Mouse (Mus musculus) liver, postnatal 0 days (tissue): ENCODE data around the gene Ube4b. TPM values are rescaled to one million over a fixed set of nuclear protein-coding genes. Genes with fewer than 3 reads are reported as not detected.

Source experiments
- ATAC-seq: fragments of 200-750 bp; cut with Nextera tagmentation; 2 replicates; pipeline ENCODE4 v1.8.0; 2017; ENCODE audit warnings: mild to moderate bottlenecking, moderate library complexity
- DNase-seq: peaks from one replicate; pipeline ENCODE4 v3.0.0-alpha.2; 2016
- H3K27ac ChIP-seq: fragments of 300-500 bp; sonication (generic); 2 replicates; pipeline ENCODE4 v1.5.1; 2014; ENCODE audit warnings: antibody characterized with exemption, moderate library complexity, mild to moderate bottlenecking, low read depth
- H3K27me3 ChIP-seq: fragments of 300-500 bp; sonication (generic); 2 replicates; pipeline ENCODE4 v1.6.1; 2014; ENCODE audit warnings: low read length, control low read depth, mixed read lengths; ENCODE audit not compliant: insufficient read depth
- H3K36me3 ChIP-seq: fragments of 300-500 bp; sonication (generic); replicated peaks from 2 replicates; pipeline ENCODE4 v1.6.1; 2014; ENCODE audit warnings: mild to moderate bottlenecking, control low read depth, low read length, moderate library complexity, mixed read lengths; ENCODE audit not compliant: insufficient read depth
- H3K4me1 ChIP-seq: fragments of 300-500 bp; sonication (generic); 2 replicates; pipeline ENCODE4 v1.6.1; 2014; ENCODE audit warnings: antibody characterized with exemption, mild to moderate bottlenecking, control low read depth; ENCODE audit not compliant: insufficient read depth
- H3K4me2 ChIP-seq: fragments of 300-500 bp; sonication (generic); 2 replicates; pipeline ENCODE4 v1.6.1; 2014; ENCODE audit warnings: low read depth, mild to moderate bottlenecking, low read length, moderate library complexity, mixed read lengths
- H3K4me3 ChIP-seq: fragments of 300-500 bp; sonication (generic); 2 replicates; pipeline ENCODE4 v1.5.1; 2014; ENCODE audit warnings: low read depth, low read length
- H3K9ac ChIP-seq: fragments of 300-500 bp; sonication (generic); replicated peaks from 2 replicates; pipeline ENCODE4 v1.6.1; 2014; ENCODE audit warnings: mild to moderate bottlenecking, moderate library complexity
- H3K9me3 ChIP-seq: fragments of 300-500 bp; sonication (generic); 2 replicates; pipeline ENCODE4 v1.6.1; 2016; ENCODE audit warnings: mild to moderate bottlenecking, control low read depth, low read length, mixed read lengths
- CTCF ChIP-seq: sonication (generic); IDR thresholded peaks from 2 replicates; pipeline ENCODE4 v1.5.1; 2016; ENCODE audit warnings: antibody characterized with exemption, low read depth
- EP300 ChIP-seq: IDR thresholded peaks from 2 replicates; pipeline ENCODE4 v1.6.1; 2016; ENCODE audit warnings: antibody characterized with exemption, low read depth, mild to moderate bottlenecking
- WGBS: fragments of 180-500 bp; shearing (Covaris S2); extraction: QIAGEN DNeasy Blood & Tissue Kit; methylation state at CpG from one replicate; pipeline ENCODE4 v1.1.7; 2014; ENCODE audit not compliant: insufficient replicate concordance; 5-methylcytosine and 5-hydroxymethylcytosine counted together
- polyA plus RNA-seq: library from polyadenylated mRNA; unstranded; fragments of >200 nt; fragmentation: Nextera tagmentation; extraction: Ambion mirVana; gene quantifications from 2 replicates; pipeline ENCODE4 v1.2.1, GENCODE M21; 2015

Ube4b gene
- polyA plus RNA-seq, 1 experiment from 2014 or later, result 11.9 TPM

GRCm38 (mm10) chr4:149364896-149365295 is 61.7 kb downstream of the Ube4b start:
- Histone ChIP-seq H3K9me3 (no peaks in the 10 kb centered on the region), H3K27me3 (no peaks in the 10 kb centered on the region), H3K4me1 (no peaks in the 10 kb centered on the region), H3K36me3 (peaks cover 71% of the 10 kb centered on the region), H3K9ac (no peak overlapping the region), H3K4me3 (no peak overlapping the region), H3K4me2 (no peak overlapping the region), H3K27ac (no peak overlapping the region)
- TF ChIP-seq CTCF (no peak), EP300 (no peak)
- DNase-seq (no peak), ATAC-seq (no peak)
- WGBS, result 87% methylated on average over 5 of the region's 5 CpGs

GRCm38 (mm10) chr4:149361051-149361450 is 65.5 kb downstream of the Ube4b start:
- no peaks in the 10 kb centered on the region for H3K27me3 ChIP-seq
- no peak for DNase-seq
- TF ChIP-seq EP300, result no peak
- no peak for TF ChIP-seq CTCF
- H3K36me3 ChIP-seq, result peaks cover 70% of the 10 kb centered on the region
- no peak overlapping the region for H3K9ac ChIP-seq
- H3K27ac ChIP-seq, result no peak overlapping the region
- no peaks in the 10 kb centered on the region for H3K4me1 ChIP-seq
- 79% methylated on average over 6 of the region's 6 CpGs for WGBS
- H3K4me2 ChIP-seq, result no peak overlapping the region
- ATAC-seq, result no peak
- H3K4me3 ChIP-seq, result no peak overlapping the region
- no peaks in the 10 kb centered on the region for H3K9me3 ChIP-seq

GRCm38 (mm10) chr4:149360647-149361046 is 65.9 kb downstream of the Ube4b start:
- H3K36me3 ChIP-seq, result peaks cover 71% of the 10 kb centered on the region
- no peak for TF ChIP-seq EP300
- TF ChIP-seq CTCF, result no peak
- DNase-seq, result no peak

GRCm38 (mm10) chr4:149357982-149358381 is 68.6 kb downstream of the Ube4b start:
- Histone ChIP-seq H3K36me3 (peaks cover 66% of the 10 kb centered on the region), H3K9ac (no peak overlapping the region), H3K27me3 (no peaks in the 10 kb centered on the region), H3K4me1 (no peaks in the 10 kb centered on the region), H3K9me3 (no peaks in the 10 kb centered on the region), H3K4me3 (no peak overlapping the region), H3K27ac (no peak overlapping the region), H3K4me2 (no peak overlapping the region)
- TF ChIP-seq EP300 (no peak), CTCF (no peak)
- ATAC-seq (no peak), DNase-seq (no peak)
- 85% methylated on average over 5 of the region's 5 CpGs for WGBS

More at GRCm38 (mm10) chr4:149360647-149361046, 65.9 kb downstream of the Ube4b start:
- no peak overlapping the region for H3K9ac ChIP-seq
- H3K4me1 ChIP-seq, result no peaks in the 10 kb centered on the region
- H3K4me3 ChIP-seq, result no peak overlapping the region
- ATAC-seq, result no peak
- H3K27ac ChIP-seq, result no peak overlapping the region
- H3K4me2 ChIP-seq, result no peak overlapping the region
- H3K27me3 ChIP-seq, result no peaks in the 10 kb centered on the region
- no peaks in the 10 kb centered on the region for H3K9me3 ChIP-seq
- 86% methylated on average over 5 of the region's 5 CpGs for WGBS

- TF ChIP-seq CTCF, result no peak
- no peak for TF ChIP-seq EP300
- no peak for DNase-seq
- Histone ChIP-seq H3K36me3 (peaks cover 69% of the 10 kb centered on the region), H3K27ac (no peak overlapping the region), H3K27me3 (no peaks in the 10 kb centered on the region), H3K4me2 (no peak overlapping the region), H3K9ac (no peak overlapping the region), H3K9me3 (no peaks in the 10 kb centered on the region), H3K4me1 (no peaks in the 10 kb centered on the region), H3K4me3 (no peak overlapping the region)
- 89% methylated on average over 8 of the region's 8 CpGs for WGBS
- no peak for ATAC-seq
Measured at GRCm38 (mm10) chr4:149354671-149355070, 71.9 kb downstream of the Ube4b start.

- Histone ChIP-seq H3K4me1 (no peaks in the 10 kb centered on the region), H3K9ac (no peak overlapping the region), H3K9me3 (no peaks in the 10 kb centered on the region), H3K27ac (no peak overlapping the region), H3K36me3 (peaks cover 66% of the 10 kb centered on the region), H3K4me3 (no peak overlapping the region), H3K27me3 (no peaks in the 10 kb centered on the region), H3K4me2 (no peak overlapping the region)
- DNase-seq, result no peak
- 85% methylated on average over 8 of the region's 8 CpGs for WGBS
- TF ChIP-seq EP300 (no peak), CTCF (no peak)
- ATAC-seq, result no peak
Measured at GRCm38 (mm10) chr4:149351596-149352150, 74.9 kb downstream of the Ube4b start.
